Mouse (Mus musculus) CD4-positive, CD25-positive, alpha-beta regulatory T cell, adult 4 months (primary cell): ENCODE results near the gene Rps11. TPM values are rescaled to one million over a fixed set of nuclear protein-coding genes. Genes with fewer than 3 reads are reported as not detected.
"Not testable (repeated sequence)": the region's sequence is repeated elsewhere in the genome, so short reads cannot be mapped to it uniquely, and the experiment has no call there.

Experiments used
- ATAC-seq: one replicate; pipeline ENCODE4 v1.8.0; 2017
- polyA plus RNA-seq, 2 experiments: library from polyadenylated mRNA; unstranded; fragments of 100-300 nt; shearing (Covaris generic); gene quantifications; one replicate each; pipeline ENCODE4 v1.2.1; 2017

Gene Rps11
- polyA plus RNA-seq, 2 experiments from 2014 or later: 3,755 to 5,441 TPM

GRCm38 (mm10) chr7:45154096-45154992 lies 30.1 kb upstream of the Rps11 start, which contains the start of the genes Pih1d1 and Aldh16a1:
Gene Pih1d1 (plus strand): TSS chr7:45154303.
Gene Aldh16a1 (minus strand): TSS chr7:45154584.
- peak; percentile 97 for ATAC-seq

GRCm38 (mm10) chr7:45153586-45153985 lies 29.3 kb upstream of the Rps11 start:
- no peak for ATAC-seq

GRCm38 (mm10) chr7:45153052-45153451 lies 28.8 kb upstream of the Rps11 start:
- ATAC-seq: not testable (repeated sequence)

GRCm38 (mm10) chr7:45151303-45151702 lies 27.1 kb upstream of the Rps11 start:
- ATAC-seq: no peak

- no peak for ATAC-seq
Observed at GRCm38 (mm10) chr7:45150321-45150720, 26.1 kb upstream of the Rps11 start.

GRCm38 (mm10) chr7:45149545-45149944 lies 25.3 kb upstream of the Rps11 start:
- no peak for ATAC-seq

GRCm38 (mm10) chr7:45148534-45149098 lies 24.4 kb upstream of the Rps11 start:
- ATAC-seq: no peak

- no peak for ATAC-seq
Observed at GRCm38 (mm10) chr7:45147899-45148298, 23.7 kb upstream of the Rps11 start.

- no peak for ATAC-seq
Observed at GRCm38 (mm10) chr7:45147267-45147666, 23.0 kb upstream of the Rps11 start.

- no peak for ATAC-seq
Observed at GRCm38 (mm10) chr7:45145460-45145859, 21.2 kb upstream of the Rps11 start.

GRCm38 (mm10) chr7:45144368-45145174 lies 20.3 kb upstream of the Rps11 start:
- ATAC-seq: no peak

- ATAC-seq: no peak
Observed at GRCm38 (mm10) chr7:45141914-45142313, 17.7 kb upstream of the Rps11 start.

- ATAC-seq: no peak
Observed at GRCm38 (mm10) chr7:45141319-45141718, 17.1 kb upstream of the Rps11 start.

- no peak for ATAC-seq
Observed at GRCm38 (mm10) chr7:45139904-45140723, 15.9 kb upstream of the Rps11 start.

GRCm38 (mm10) chr7:45138403-45138802 lies 14.2 kb upstream of the Rps11 start:
- ATAC-seq: no peak

GRCm38 (mm10) chr7:45137171-45138006 lies 13.2 kb upstream of the Rps11 start:
- no peak for ATAC-seq

- ATAC-seq: peak; percentile 84
Observed at GRCm38 (mm10) chr7:45135993-45136567, 11.8 kb upstream of the Rps11 start, which contains the start of the genes Gm45713 and Flt3l. Gene Gm45713 (minus strand): TSS chr7:45136231. Gene Flt3l (minus strand): TSS chr7:45136432.

- ATAC-seq: no peak
Observed at GRCm38 (mm10) chr7:45135370-45135769, 11.1 kb upstream of the Rps11 start.

- ATAC-seq: no peak
Observed at GRCm38 (mm10) chr7:45134544-45135026, 10.3 kb upstream of the Rps11 start.

- no peak for ATAC-seq
Observed at GRCm38 (mm10) chr7:45133446-45134159, 9.4 kb upstream of the Rps11 start.
